Mouse (Mus musculus): ENCODE data around the gene Zcchc2. TPM values are rescaled to one million over a fixed set of nuclear protein-coding genes. Genes with fewer than 3 reads are reported as not detected.

The Zcchc2 gene
- total and polyA plus RNA-seq, 3 experiments, result 6.8 to 12.6 (median 7.8) TPM

DNA sequence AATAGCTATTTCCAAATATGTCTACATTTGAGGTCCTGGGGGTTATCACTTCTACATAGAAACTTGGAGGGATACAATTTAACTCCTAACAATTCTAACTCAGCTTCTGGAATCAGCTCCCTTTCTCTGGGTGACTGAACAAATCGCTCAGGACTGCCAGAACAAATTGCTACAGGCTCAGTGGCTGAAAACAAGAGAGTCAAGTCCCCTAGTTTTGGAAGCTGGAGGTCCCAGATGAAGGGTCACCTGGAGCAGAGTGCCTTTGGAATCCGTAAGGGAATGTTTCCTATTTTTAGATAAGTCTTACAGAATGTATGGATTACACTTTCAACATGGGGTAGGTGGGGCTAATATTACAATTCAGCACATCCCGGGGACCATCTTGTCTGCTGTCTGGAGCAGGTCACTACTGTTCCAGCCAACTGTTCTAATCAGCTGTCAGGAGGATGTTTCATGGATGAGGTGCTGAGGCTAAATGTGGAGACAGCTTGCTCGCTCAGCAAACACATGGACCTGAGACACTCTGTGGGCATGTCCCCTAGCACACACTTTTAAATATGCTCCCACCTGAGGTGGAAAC is 73.5 kb downstream of the Zcchc2 start:
- dilution Hi-C loops (cut with MboI; ENCODE audit: extremely low pct_ligation_motif_present, extremely low pct_unique_long_range_greater_than_20kb, low sequenced_read_pairs) (no loop called here), in situ Hi-C loops (cut with MboI; ENCODE audit: low pct_ligation_motif_present, low pct_unique_long_range_greater_than_20kb, low sequenced_read_pairs) (loop anchor here (5.0 to 25.0 kb wide), 2 partner anchors 334 to 649 kb away; partner anchors contain the start of gene Bcl2)
- Histone ChIP-seq H3K9ac (ENCODE audit: insufficient read depth, low read depth) (no peak overlapping the region), H3K9me3 (replicated peaks; ENCODE audit: low read length) (no peaks in the 10 kb centered on the region), H3K4me3 (replicated peaks in 1 of 3; ENCODE audit: low read depth in 2 of 3, low read length in 2 of 3, poor library complexity in 1 of 3) (no peak overlapping the region), H3K27me3 (replicated peaks) (no peaks in the 10 kb centered on the region), H3K4me1 (ENCODE audit: control insufficient read depth in 1 of 2, insufficient read depth in 2 of 2) (peaks cover 21 to 65% of the 10 kb centered on the region in 2 experiments), H3K36me3 (replicated peaks in 1 of 2; ENCODE audit: control insufficient read depth in 1 of 2, insufficient read depth in 1 of 2, low read length in 1 of 2) (no peaks in the 10 kb centered on the region), H3K79me2 (replicated peaks; ENCODE audit: control insufficient read depth, extremely low read depth, insufficient read depth, poor library complexity, severe bottlenecking) (no peaks in the 10 kb centered on the region), H3K27ac (ENCODE audit: insufficient read depth, low read depth) (no peak overlapping the region), H3K4me2 (ENCODE audit: insufficient read depth, low read depth, poor library complexity, severe bottlenecking) (no peak overlapping the region)
- TF ChIP-seq IRF4 (IDR thresholded peaks at IDR 0.05; ENCODE audit: low read depth, low read length) (no peak), JUND (conservative IDR thresholded peaks at IDR 0.05; ENCODE audit: low read depth, low read length) (no peak), CHD2 (IDR thresholded peaks at IDR 0.05; ENCODE audit: low read length) (no peak), JUN (IDR thresholded peaks at IDR 0.05; ENCODE audit: insufficient read depth, low read depth, low read length) (no peak), MYC (IDR thresholded peaks at IDR 0.05; ENCODE audit: low read depth, low read length) (no peak), ELF1 (IDR thresholded peaks at IDR 0.05; ENCODE audit: low read depth, low read length) (no peak), PAX5 (IDR thresholded peaks at IDR 0.05; ENCODE audit: low read length) (no peak), CHD1 (IDR thresholded peaks at IDR 0.05; ENCODE audit: low read depth, low read length) (no peak), RCOR1 (conservative IDR thresholded peaks at IDR 0.05; ENCODE audit: low read depth, low read length) (no peak), ETS1 (conservative IDR thresholded peaks at IDR 0.05; ENCODE audit: low read depth, low read length) (no peak), MEF2A (IDR thresholded peaks at IDR 0.05; ENCODE audit: borderline replicate concordance, low read depth, low read length) (no peak), UBTF (IDR thresholded peaks at IDR 0.05; ENCODE audit: low read depth, low read length) (no peak)
- DNase-seq (ENCODE audit: extremely low read depth), result no peak

DNA sequence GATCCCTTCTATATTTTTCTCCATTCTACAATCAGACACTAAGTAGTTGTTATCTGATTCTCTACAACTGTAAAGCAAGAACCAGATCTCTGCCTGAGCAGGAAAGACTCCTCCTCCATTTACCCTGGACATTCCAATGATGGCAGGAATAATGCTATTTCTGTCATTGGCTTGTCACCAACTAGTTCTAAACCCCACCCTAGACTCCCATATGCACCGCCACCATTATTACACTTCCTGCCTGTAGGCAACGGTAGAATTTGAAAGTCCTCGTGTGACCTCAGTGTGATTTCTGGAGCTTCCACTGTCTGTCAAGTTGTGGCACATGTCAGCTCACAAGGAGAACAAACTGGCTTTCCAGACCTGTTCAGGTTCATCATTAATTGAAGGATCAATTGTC is 74.1 kb downstream of the Zcchc2 start:
- dilution Hi-C loops (cut with MboI; ENCODE audit: extremely low pct_ligation_motif_present, extremely low pct_unique_long_range_greater_than_20kb, low sequenced_read_pairs), result no loop called here
- no peak for TF ChIP-seq ZKSCAN1 (IDR thresholded peaks at IDR 0.05; ENCODE audit: borderline replicate concordance, low read depth, low read length)
- TF ChIP-seq USF1 (IDR thresholded peaks at IDR 0.05; ENCODE audit: low read depth, low read length), result no peak
- TF ChIP-seq SIN3A (IDR thresholded peaks at IDR 0.05; ENCODE audit: low read length), result no peak
- TF ChIP-seq KAT2A (IDR thresholded peaks at IDR 0.05; ENCODE audit: insufficient replicate concordance, low read length), result no peak
- TF ChIP-seq MAX (IDR thresholded peaks at IDR 0.05; ENCODE audit: low read length), result no peak
- no peak for DNase-seq (ENCODE audit: extremely low read depth)
- H3K4me2 ChIP-seq (ENCODE audit: insufficient read depth, low read depth, poor library complexity, severe bottlenecking), result no peak overlapping the region
- H3K9ac ChIP-seq (ENCODE audit: insufficient read depth, low read depth), result no peak overlapping the region
- no peaks in the 10 kb centered on the region for H3K9me3 ChIP-seq (replicated peaks; ENCODE audit: low read length)
- peaks cover 17 to 61% of the 10 kb centered on the region in 2 experiments for H3K4me1 ChIP-seq (ENCODE audit: control insufficient read depth in 1 of 2, insufficient read depth in 2 of 2)
- in situ Hi-C loops (cut with MboI; ENCODE audit: low pct_ligation_motif_present, low pct_unique_long_range_greater_than_20kb, low sequenced_read_pairs), result loop anchor here (5.0 to 25.0 kb wide), 2 partner anchors 333 to 648 kb away; partner anchors contain the start of gene Bcl2
- H3K4me3 ChIP-seq (replicated peaks in 1 of 3; ENCODE audit: low read depth in 2 of 3, low read length in 2 of 3, poor library complexity in 1 of 3), result no peak overlapping the region
- H3K27ac ChIP-seq (ENCODE audit: insufficient read depth, low read depth), result no peak overlapping the region
- H3K27me3 ChIP-seq (replicated peaks), result no peaks in the 10 kb centered on the region
- no peaks in the 10 kb centered on the region for H3K79me2 ChIP-seq (replicated peaks; ENCODE audit: control insufficient read depth, extremely low read depth, insufficient read depth, poor library complexity, severe bottlenecking)
- H3K36me3 ChIP-seq (replicated peaks in 1 of 2; ENCODE audit: control insufficient read depth in 1 of 2, insufficient read depth in 1 of 2, low read length in 1 of 2), result no peaks in the 10 kb centered on the region

All from CH12.LX (cell line).